Mouse (Mus musculus): Measurements from ENCODE around the gene H2al1a.

The H2al1a gene

DNA sequence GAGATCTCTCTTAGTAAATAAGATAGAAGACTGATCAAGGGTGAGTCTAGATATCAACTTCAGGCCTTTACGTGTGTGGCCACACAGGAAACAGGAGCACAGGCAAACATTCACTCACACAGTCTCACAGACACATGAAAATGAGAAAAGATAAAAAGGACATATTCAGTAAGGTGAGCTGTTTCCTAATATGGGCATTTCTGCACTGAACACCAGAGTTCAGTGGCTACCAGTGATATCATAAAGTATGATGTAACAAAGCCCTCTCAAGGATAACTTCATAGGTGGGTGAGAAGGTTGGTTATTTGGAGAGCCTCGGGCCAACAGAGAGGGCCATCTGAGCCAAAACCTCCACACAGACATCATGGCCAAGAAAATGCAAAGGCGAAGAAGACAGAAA is at the start of gene H2al1a:
H2al1a (plus strand) TSS at position 301 of the 400 bp plus-strand sequence.
- WGBS = no CpG with 5 or more reads among the region's 3 CpGs

DNA sequence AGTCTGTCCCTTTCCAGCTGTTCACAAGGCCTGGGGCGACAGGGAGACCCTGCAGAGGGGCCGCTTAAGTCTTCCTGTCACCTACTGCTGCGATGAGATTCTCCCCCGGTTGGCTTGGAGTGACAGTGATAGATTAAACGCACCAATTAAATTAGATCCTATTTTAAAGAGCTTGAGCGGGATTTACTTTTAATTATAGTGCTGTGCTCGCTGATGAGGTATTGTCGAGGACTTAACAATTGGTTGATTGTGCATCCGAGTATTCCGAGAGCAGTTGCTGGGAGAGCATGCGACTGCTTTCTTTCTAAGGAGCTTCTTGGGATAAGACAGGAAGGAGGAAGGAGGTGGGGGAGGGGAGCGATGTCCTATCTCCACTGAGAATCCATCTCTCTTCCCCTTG is 48.9 kb upstream of the H2al1a start:
- 47% methylated on average over 12 of the region's 12 CpGs for WGBS

DNA sequence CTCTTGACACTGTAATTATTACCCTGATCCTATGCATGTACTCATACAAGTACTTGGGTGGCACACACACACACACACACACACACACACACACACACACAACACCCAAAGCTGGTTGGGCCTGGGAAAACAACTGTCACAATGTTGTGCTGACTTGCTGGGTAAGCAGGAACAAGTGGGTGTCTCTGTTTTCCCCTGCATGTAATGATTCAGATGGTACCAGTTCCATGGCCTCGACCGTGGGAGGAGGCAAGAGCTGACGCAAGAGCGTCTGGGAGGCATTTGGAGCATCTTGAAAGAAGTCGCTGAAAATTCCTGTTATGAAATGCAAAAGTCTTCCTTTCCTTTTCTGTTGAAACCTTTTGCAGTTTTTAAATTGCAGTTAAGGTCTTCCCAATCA is 45.0 kb upstream of the H2al1a start:
- 36% methylated on average over 5 of the region's 5 CpGs for WGBS

DNA sequence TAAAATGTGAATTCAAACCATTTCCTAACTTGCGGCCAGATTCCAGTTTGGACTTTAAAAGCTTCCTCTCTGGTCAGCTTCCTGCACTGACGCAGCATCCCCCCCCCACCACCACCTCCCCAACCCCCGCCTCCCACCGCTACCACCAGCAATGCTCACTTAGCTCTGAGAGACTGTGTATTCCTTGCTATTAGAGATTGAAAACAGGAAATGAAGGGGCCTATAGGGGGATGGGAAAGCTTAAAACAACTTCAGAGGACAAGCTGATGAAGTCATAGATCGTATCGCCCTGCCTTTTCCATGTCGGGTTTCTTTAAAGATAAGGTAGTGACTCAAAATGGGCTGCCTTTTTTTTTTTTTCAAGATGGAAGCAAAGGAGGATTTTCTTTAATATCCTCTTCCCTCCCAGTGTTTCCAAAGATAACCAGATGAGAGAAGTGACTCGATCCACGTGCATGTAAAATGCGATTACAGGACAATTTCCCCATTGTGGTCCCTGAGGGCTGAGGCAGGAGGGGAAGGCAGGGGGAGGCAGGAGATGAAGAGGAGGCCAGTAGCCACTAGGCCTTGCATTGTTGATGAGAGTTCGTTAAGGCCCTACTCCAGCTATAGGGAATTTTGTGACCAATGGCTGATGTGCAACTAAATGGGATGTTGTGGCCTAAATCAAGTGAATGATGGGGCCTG is 44.4 kb upstream of the H2al1a start:
- 51% methylated on average over 11 of the region's 11 CpGs for WGBS

GRCm38 (mm10) chrX:11255564-11256360 is 43.3 kb upstream of the H2al1a start:
- 86% methylated on average over 8 of the region's 8 CpGs for WGBS

- WGBS = 90% methylated on average over 8 of the region's 8 CpGs
These were observed 34.1 kb upstream of the H2al1a start for GRCm38 (mm10) chrX:11264918-11265317.

DNA sequence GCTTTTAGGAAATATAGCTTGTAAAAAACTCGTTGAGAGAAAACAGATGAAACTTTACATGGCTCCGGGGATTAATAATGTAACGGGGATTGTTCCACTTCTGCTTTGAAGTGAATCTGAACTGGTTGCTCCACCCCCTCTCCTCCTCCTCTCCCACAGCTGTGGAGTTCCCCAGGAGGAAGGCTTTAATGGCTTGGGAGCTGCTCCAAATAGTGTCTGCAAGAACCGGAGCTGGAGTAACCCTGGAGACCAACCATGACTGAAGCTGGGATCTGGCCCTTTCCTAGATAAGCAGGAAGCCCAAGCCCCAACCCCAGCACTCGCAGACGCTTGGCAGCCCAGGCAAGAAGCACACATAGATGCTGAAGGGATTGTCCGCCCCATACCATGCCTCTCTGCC is 31.3 kb upstream of the H2al1a start:
- WGBS = 43% methylated on average over 7 of the region's 7 CpGs

DNA sequence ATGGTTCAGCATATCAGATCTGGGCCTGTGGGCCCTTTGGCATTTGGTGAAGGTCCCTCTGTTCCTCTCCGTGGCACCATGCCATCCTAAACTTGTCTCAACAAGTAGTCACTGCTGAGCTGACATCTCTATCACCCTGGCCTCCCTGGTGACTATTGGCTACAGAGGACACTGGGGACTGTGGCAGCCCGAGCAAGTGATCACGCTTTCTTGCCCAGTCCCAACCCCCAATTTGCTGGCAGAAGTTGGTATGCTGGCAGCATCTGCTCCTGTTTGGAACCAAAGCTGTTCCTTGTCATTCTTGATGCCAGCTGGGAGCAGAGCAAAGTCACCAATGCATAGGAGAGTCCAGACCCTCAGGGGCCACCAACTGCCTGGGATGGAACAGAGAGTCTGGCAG is 30.0 kb upstream of the H2al1a start:
- WGBS = 72% methylated on average over 3 of the region's 3 CpGs

- whole genome bisulfite sequencing = 95% methylated on average over 3 of the region's 3 CpGs
These were observed 25.9 kb upstream of the H2al1a start for GRCm38 (mm10) chrX:11273190-11273589.

- WGBS = 49% methylated on average over 6 of the region's 6 CpGs
These were observed 22.0 kb upstream of the H2al1a start for GRCm38 (mm10) chrX:11277083-11277482.

DNA sequence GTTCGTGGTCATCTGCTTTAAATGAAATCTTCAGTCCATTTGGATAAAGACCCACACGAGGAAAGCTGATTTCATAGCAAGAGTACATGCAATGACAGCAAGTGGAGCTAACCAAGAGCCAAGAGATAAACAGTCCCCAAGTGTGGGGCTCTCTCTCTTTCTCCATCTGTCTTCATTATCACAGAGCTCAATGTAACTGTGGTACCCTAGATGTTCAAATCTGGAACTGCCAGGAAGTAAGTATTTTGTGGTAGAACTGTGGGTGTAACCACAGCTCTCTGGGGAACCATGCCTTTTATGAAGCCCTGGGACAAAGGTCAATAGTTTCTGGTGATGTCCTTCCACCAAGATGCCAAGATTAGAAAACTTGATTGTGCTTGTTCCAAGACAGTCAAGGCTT is 18.3 kb upstream of the H2al1a start:
- 58% methylated on average over 2 of the region's 2 CpGs for WGBS

DNA sequence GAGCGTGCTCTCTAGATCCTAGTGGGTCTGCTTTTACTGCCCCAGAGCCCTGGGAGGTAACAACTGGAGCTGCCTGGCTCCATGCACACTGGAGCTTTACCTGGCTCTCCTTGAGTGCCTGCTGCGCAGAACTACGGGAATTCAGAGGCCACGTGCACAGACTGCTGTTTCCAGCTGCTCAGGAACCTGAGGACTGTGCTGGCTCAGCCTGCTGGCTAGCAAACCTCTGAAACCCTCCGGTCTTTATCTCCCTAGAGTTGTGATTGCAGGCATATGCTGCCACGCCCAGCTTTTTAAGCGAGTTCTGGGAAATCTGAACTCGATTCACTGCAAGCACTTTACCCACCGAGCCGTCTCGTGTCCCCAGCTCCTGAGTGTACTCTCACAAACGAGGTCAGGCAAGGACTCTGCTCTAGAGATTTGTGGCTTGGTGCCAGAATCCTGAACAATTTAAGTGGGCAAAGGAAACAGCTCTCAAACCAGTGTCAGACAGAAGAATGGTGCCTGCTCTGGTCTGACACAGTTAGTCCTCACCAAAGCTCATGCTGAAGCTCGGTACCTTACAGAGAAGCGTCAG is 10.7 kb upstream of the H2al1a start:
- 68% methylated on average over 14 of the region's 14 CpGs for WGBS

- WGBS = 59% methylated on average over 4 of the region's 4 CpGs
These were observed 9.8 kb upstream of the H2al1a start for GRCm38 (mm10) chrX:11289244-11289643.

DNA sequence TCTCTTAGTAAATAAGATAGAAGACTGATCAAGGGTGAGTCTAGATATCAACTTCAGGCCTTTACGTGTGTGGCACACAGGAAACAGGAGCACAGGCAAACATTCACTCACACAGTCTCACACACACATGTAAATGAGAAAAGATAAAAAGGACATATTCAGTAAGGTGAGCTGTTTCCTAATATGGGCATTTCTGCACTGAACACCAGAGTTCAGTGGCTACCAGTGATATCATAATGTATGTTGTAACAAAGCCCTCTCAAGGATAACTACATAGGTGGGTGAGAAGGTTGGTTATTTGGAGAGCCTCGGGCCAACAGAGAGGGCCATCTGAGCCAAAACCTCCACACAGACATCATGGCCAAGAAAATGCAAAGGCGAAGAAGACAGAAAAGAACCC is 3.1 kb downstream of the H2al1a start, which contains the start of gene H2al1b:
H2al1b (plus strand) TSS at position 301 of the 400 bp plus-strand sequence.
- WGBS = 88% methylated on average over 1 of the region's 3 CpGs

- 86% methylated on average over 1 of the region's 6 CpGs for WGBS
These were observed 6.3 kb downstream of the H2al1a start, which contains the start of gene H2al1c for GRCm38 (mm10) chrX:11305355-11305754. TSS of gene H2al1c (plus strand) at chrX:11305655.

GRCm38 (mm10) chrX:11308524-11308923 is 9.5 kb downstream of the H2al1a start, which contains the start of gene H2al1d:
TSS of gene H2al1d (plus strand) at chrX:11308824.
- no CpG with 5 or more reads among the region's 6 CpGs for WGBS

GRCm38 (mm10) chrX:11311634-11312033 is 12.6 kb downstream of the H2al1a start, which contains the start of gene H2al1e:
TSS of gene H2al1e (plus strand) at chrX:11311934.
- WGBS = no CpG with 5 or more reads among the region's 3 CpGs

DNA sequence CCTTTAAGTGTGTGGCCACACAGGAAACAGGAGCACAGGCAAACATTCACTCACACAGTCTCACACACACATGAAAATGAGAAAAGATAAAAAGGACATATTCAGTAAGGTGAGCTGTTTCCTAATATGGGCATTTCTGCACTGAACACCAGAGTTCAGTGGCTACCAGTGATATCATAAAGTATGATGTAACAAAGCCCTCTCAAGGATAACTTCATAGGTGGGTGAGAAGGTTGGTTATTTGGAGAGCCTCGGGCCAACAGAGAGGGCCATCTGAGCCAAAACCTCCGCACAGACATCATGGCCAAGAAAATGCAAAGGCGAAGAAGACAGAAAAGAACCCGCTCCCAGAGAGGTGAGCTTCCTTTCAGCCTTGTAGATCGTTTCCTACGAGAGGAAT is 15.8 kb downstream of the H2al1a start, which contains the start of gene H2al1f:
H2al1f (plus strand) TSS at position 301 of the 400 bp plus-strand sequence.
- WGBS = no CpG with 5 or more reads among the region's 6 CpGs

- no CpG with 5 or more reads among the region's 3 CpGs for WGBS
These were observed 18.9 kb downstream of the H2al1a start, which contains the start of gene H2al1g for GRCm38 (mm10) chrX:11317956-11318355. TSS of gene H2al1g (plus strand) at chrX:11318256.

- no CpG with 5 or more reads among the region's 6 CpGs for WGBS
These were observed 22.1 kb downstream of the H2al1a start, which contains the start of gene H2al1h for GRCm38 (mm10) chrX:11321192-11321591. TSS of gene H2al1h (plus strand) at chrX:11321492.

DNA sequence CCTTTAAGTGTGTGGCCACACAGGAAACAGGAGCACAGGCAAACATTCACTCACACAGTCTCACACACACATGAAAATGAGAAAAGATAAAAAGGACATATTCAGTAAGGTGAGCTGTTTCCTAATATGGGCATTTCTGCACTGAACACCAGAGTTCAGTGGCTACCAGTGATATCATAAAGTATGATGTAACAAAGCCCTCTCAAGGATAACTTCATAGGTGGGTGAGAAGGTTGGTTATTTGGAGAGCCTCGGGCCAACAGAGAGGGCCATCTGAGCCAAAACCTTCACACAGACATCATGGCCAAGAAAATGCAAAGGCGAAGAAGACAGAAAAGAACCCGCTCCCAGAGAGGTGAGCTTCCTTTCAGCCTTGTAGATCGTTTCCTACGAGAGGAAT is 25.3 kb downstream of the H2al1a start, which contains the start of gene H2al1i:
H2al1i (plus strand) TSS at position 301 of the 400 bp plus-strand sequence.
- WGBS = 92% methylated on average over 2 of the region's 5 CpGs

DNA sequence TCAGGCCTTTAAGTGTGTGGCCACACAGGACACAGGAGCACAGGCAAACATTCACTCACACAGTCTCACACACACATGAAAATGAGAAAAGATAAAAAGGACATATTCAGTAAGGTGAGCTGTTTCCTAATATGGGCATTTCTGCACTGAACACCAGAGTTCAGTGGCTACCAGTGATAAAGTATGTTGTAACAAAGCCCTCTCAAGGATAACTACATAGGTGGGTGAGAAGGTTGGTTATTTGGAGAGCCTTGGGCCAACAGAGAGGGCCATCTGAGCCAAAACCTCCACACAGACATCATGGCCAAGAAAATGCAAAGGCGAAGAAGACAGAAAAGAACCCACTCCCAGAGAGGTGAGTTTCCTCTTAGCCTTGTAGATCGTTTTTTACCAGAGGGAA is 28.5 kb downstream of the H2al1a start, which contains the start of gene H2al1j:
H2al1j (plus strand) TSS at position 301 of the 400 bp plus-strand sequence.
- WGBS = 96% methylated on average over 2 of the region's 2 CpGs

All from cerebral cortex, adult 2 months (tissue).